Mouse (Mus musculus) midbrain, embryonic 11.5 days (tissue): Measurements from ENCODE around the gene Kncn. TPM values are rescaled to one million over a fixed set of nuclear protein-coding genes. Genes with fewer than 3 reads are reported as not detected.

Source experiments
- ATAC-seq: fragments of 200-750 bp; cut with Nextera tagmentation; 2 replicates; pipeline ENCODE4 v1.8.0; 2017; ENCODE audit warnings: moderate TSS enrichment, moderate library complexity; ENCODE audit not compliant: low FRiP score
- DNase-seq: peaks from one replicate; pipeline ENCODE4 v3.0.0; 2015; ENCODE audit warnings: low spot score; ENCODE audit errors: missing footprints
- H3K27ac ChIP-seq: fragments of 300-500 bp; sonication (generic); 2 replicates; pipeline ENCODE4 v1.5.1; 2014; ENCODE audit warnings: low read depth, low read length
- H3K27me3 ChIP-seq: fragments of 300-500 bp; sonication (generic); 2 replicates; pipeline ENCODE4 v1.6.1; 2014; ENCODE audit warnings: mild to moderate bottlenecking, low read length, moderate library complexity, mixed read lengths; ENCODE audit not compliant: control insufficient read depth, insufficient read depth
- H3K36me3 ChIP-seq: fragments of 300-500 bp; sonication (generic); 2 replicates; pipeline ENCODE4 v1.6.1; 2014; ENCODE audit warnings: mild to moderate bottlenecking, low read length, moderate library complexity, mixed read lengths; ENCODE audit not compliant: control insufficient read depth, insufficient read depth
- H3K4me1 ChIP-seq: fragments of 300-500 bp; sonication (generic); 2 replicates; pipeline ENCODE4 v1.6.1; 2014; ENCODE audit warnings: low read length; ENCODE audit not compliant: control insufficient read depth, insufficient read depth
- H3K4me2 ChIP-seq: fragments of 300-500 bp; sonication (generic); 2 replicates; pipeline ENCODE4 v1.6.1; 2014; ENCODE audit warnings: mild to moderate bottlenecking, moderate library complexity
- H3K4me3 ChIP-seq: fragments of 300-500 bp; sonication (generic); 2 replicates; pipeline ENCODE4 v1.5.1; 2014; ENCODE audit warnings: low read depth, low read length
- H3K9ac ChIP-seq: fragments of 300-500 bp; sonication (generic); 2 replicates; pipeline ENCODE4 v1.6.1; 2014; ENCODE audit warnings: low read length
- H3K9me3 ChIP-seq: fragments of 300-500 bp; sonication (generic); 2 replicates; pipeline ENCODE4 v1.6.1; 2016; ENCODE audit warnings: low read length; ENCODE audit not compliant: control insufficient read depth
- WGBS: fragments of 180-500 bp; shearing (Covaris S2); extraction: QIAGEN DNeasy Blood & Tissue Kit; methylation state at CpG from one replicate; pipeline ENCODE4 v1.1.7; 2014; 5-methylcytosine and 5-hydroxymethylcytosine counted together
- polyA plus RNA-seq: library from polyadenylated mRNA; unstranded; fragments of >200 nt; fragmentation: Nextera tagmentation; extraction: Ambion mirVana; gene quantifications from 2 replicates; pipeline ENCODE4 v1.2.1, GENCODE M21; 2014

Gene Kncn
- polyA plus RNA-seq, 1 experiment from 2014 or later = not detected

GRCm38 (mm10) chr4:115863880-115864279 lies 20.3 kb upstream of the Kncn start:
- Histone ChIP-seq H3K9me3 (no peaks in the 10 kb centered on the region), H3K4me1 (no peaks in the 10 kb centered on the region; the same call in 1 of the 2 replicates), H3K36me3 (peaks cover 3% of the 10 kb centered on the region; the same call in 1 of the 2 replicates), H3K4me3 (no peak overlapping the region), H3K27me3 (no peaks in the 10 kb centered on the region), H3K9ac (no peak overlapping the region), H3K4me2 (no peak overlapping the region), H3K27ac (no peak overlapping the region)
- ATAC-seq (no peak), DNase-seq (no peak)
- 70% methylated on average over 10 of the region's 10 CpGs for WGBS

DNA sequence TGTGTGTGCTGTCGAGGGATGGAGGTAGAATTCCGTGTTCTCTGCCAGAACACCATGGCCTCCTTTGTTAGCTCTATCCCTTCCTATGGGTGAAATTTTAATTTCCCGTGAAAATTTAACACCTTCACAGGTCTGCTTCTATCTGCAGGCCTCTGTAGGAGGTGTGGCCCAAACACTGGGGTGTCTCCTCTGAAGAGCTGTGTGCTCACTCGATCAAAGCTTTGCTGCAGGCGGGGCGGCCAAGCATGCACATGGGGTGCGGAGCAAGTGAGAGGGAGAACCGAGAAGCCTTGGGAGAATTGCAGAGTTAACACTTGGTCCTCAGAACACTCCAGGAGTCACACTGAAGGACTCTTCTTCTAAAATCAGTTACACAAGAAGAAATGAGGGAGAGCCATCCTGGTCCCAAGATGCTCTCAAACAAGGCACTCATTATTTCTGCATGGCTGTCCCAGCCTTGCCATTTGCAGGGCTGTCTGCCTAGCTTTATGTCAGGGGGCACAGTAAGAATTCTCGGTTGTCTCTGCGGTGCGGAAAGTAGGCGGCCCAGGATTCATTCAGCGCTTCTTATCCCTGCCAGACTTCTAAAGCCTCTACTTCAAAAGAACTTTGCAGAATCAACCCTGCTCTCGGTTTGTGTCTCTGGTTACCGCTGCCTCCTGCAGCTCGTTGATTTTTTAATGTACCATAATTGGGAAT lies 14.5 kb upstream of the Kncn start:
- no peak overlapping the region for H3K4me3 ChIP-seq
- H3K9me3 ChIP-seq = no peaks in the 10 kb centered on the region
- H3K27me3 ChIP-seq = no peaks in the 10 kb centered on the region
- H3K36me3 ChIP-seq = no peaks in the 10 kb centered on the region
- H3K9ac ChIP-seq = peak overlapping the region; percentile 36; the same call in 1 of the 2 replicates
- peak; percentile 90 for DNase-seq
- 13% methylated on average over 16 of the region's 16 CpGs for WGBS
- 0 out of 2 replicates have a peak overlapping the region, but pooled peaks have one; percentile 3 for H3K4me2 ChIP-seq
- H3K4me1 ChIP-seq = peaks cover 12% of the 10 kb centered on the region
- ATAC-seq = peak; percentile 69
- peak overlapping the region; percentile 30; the same call in 1 of the 2 replicates for H3K27ac ChIP-seq

GRCm38 (mm10) chr4:115873231-115873630 lies 11.0 kb upstream of the Kncn start:
- Histone ChIP-seq H3K36me3 (peaks cover 4% of the 10 kb centered on the region; the same call in 1 of the 2 replicates), H3K4me3 (no peak overlapping the region), H3K27me3 (no peaks in the 10 kb centered on the region), H3K27ac (no peak overlapping the region), H3K4me1 (peaks cover 27% of the 10 kb centered on the region), H3K9ac (no peak overlapping the region), H3K9me3 (no peaks in the 10 kb centered on the region), H3K4me2 (no peak overlapping the region)
- ATAC-seq = no peak
- 76% methylated on average over 3 of the region's 3 CpGs for WGBS
- no peak for DNase-seq

DNA sequence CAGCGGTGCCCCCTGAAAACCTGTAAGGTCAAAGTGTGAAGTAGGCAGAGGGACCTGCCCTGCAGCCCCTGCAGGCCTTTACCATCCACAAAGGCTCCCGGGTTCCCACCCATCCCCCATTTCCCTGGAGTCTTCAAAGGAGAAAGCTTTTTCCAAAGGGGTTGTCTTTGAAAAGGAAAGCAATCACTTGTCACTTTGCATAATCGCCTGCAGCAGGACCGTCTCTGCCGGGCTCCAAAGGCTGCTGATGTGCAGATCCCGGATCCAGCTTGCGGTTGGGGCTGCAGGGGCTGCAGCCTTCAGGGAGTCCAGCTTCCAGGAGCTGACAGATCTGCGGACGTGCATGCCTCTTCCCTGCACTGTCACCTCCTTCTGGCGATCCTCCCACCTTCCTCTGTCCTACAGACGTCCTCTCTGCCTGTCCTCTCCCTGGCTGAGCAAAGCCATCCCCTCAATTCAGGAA lies 6.0 kb upstream of the Kncn start:
- H3K36me3 ChIP-seq = peaks cover 4% of the 10 kb centered on the region; the same call in 1 of the 2 replicates
- H3K27ac ChIP-seq = peak overlapping the region; percentile 89
- peak overlapping the region; percentile 38 for H3K4me2 ChIP-seq
- ATAC-seq (peak; percentile 81), DNase-seq (peak; percentile 97)
- H3K4me3 ChIP-seq = no peak overlapping the region
- no peaks in the 10 kb centered on the region for H3K9me3 ChIP-seq
- H3K27me3 ChIP-seq = no peaks in the 10 kb centered on the region
- peaks cover 55% of the 10 kb centered on the region for H3K4me1 ChIP-seq
- WGBS = 1% methylated on average over 11 of the region's 11 CpGs
- H3K9ac ChIP-seq = peak overlapping the region; percentile 57

DNA sequence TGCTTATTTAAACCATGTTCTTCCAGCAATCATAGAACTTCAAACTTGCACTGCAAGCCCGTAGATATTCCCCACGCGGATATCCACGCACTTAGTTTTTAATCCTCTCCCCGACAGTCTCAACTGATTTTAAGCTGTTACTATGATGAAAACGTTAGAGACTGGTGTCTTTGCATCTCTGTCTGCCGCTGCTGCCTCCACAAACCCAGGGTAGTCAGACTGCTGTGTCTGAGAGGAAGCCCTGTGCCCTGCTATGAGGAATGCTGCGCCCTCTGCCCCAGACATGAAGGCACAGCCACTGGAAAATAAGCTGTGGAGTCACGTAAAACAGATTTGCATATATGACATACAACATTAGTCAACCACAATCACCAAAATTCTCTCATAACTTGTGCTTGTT lies 5.4 kb upstream of the Kncn start:
- H3K9ac ChIP-seq = peak overlapping the region; percentile 57; the same call in 1 of the 2 replicates
- ATAC-seq = no peak
- no peaks in the 10 kb centered on the region for H3K9me3 ChIP-seq
- peaks cover 55% of the 10 kb centered on the region for H3K4me1 ChIP-seq
- peak overlapping the region; percentile 89 for H3K27ac ChIP-seq
- DNase-seq = peak; percentile 87
- H3K27me3 ChIP-seq = no peaks in the 10 kb centered on the region
- WGBS = 21% methylated on average over 9 of the region's 9 CpGs
- no peak overlapping the region for H3K4me3 ChIP-seq
- H3K36me3 ChIP-seq = peaks cover 4% of the 10 kb centered on the region; the same call in 1 of the 2 replicates
- peak overlapping the region; percentile 38; the same call in 1 of the 2 replicates for H3K4me2 ChIP-seq

- no peaks in the 10 kb centered on the region for H3K9me3 ChIP-seq
- peak overlapping the region; percentile 32; the same call in 1 of the 2 replicates for H3K27ac ChIP-seq
- WGBS = 0% methylated on average over 1 of the region's 1 CpGs
- H3K27me3 ChIP-seq = no peaks in the 10 kb centered on the region
- peaks cover 55% of the 10 kb centered on the region for H3K4me1 ChIP-seq
- no peak overlapping the region for H3K4me3 ChIP-seq
- H3K4me2 ChIP-seq = peak overlapping the region; percentile 5; the same call in 1 of the 2 replicates
- H3K9ac ChIP-seq = no peak overlapping the region
- ATAC-seq (peak; percentile 73), DNase-seq (peak; percentile 95)
- peaks cover 2% of the 10 kb centered on the region; the same call in 1 of the 2 replicates for H3K36me3 ChIP-seq
Measured at GRCm38 (mm10) chr4:115881183-115881582, 3.0 kb upstream of the Kncn start.

GRCm38 (mm10) chr4:115882195-115882594 lies 2.0 kb upstream of the Kncn start:
- Histone ChIP-seq H3K36me3 (no peaks in the 10 kb centered on the region), H3K27me3 (no peaks in the 10 kb centered on the region), H3K27ac (no peak overlapping the region), H3K4me3 (no peak overlapping the region), H3K4me2 (no peak overlapping the region), H3K4me1 (peaks cover 50% of the 10 kb centered on the region), H3K9ac (no peak overlapping the region), H3K9me3 (no peaks in the 10 kb centered on the region)
- DNase-seq = no peak
- 66% methylated on average over 4 of the region's 4 CpGs for WGBS
- ATAC-seq = no peak

DNA sequence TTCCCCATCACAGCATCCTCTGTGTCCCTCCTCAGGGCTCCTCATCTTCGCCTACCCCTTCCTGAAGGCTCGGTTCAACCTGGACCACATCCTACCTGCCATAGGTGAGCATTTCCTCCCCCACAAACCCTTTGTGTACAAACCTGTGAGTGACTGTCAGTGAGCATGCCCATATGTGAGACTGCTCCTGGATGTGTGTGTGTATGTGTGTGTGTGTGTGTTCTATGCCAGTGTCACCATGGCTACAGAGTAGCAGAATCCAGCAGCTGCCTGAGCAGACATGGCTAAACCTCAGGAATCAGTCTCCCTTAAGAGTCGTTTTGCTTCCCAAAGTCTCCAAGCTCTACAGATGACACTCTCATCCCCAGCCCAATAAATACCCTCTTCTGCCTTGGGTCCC lies 1.6 kb downstream of the Kncn start:
- H3K4me2 ChIP-seq = no peak overlapping the region
- H3K27ac ChIP-seq = no peak overlapping the region
- H3K9ac ChIP-seq = no peak overlapping the region
- DNase-seq = no peak
- H3K27me3 ChIP-seq = peaks cover 13% of the 10 kb centered on the region
- WGBS = 84% methylated on average over 3 of the region's 3 CpGs
- H3K9me3 ChIP-seq = no peaks in the 10 kb centered on the region
- ATAC-seq = no peak
- H3K36me3 ChIP-seq = no peaks in the 10 kb centered on the region
- H3K4me3 ChIP-seq = no peak overlapping the region
- peaks cover 24% of the 10 kb centered on the region for H3K4me1 ChIP-seq

GRCm38 (mm10) chr4:115886875-115887274 lies 2.7 kb downstream of the Kncn start:
- Histone ChIP-seq H3K9ac (no peak overlapping the region), H3K36me3 (no peaks in the 10 kb centered on the region), H3K4me3 (no peak overlapping the region), H3K4me1 (peaks cover 14% of the 10 kb centered on the region), H3K27ac (no peak overlapping the region), H3K9me3 (no peaks in the 10 kb centered on the region), H3K27me3 (peaks cover 20% of the 10 kb centered on the region), H3K4me2 (no peak overlapping the region)
- no peak for ATAC-seq
- WGBS = 47% methylated on average over 1 of the region's 1 CpGs
- DNase-seq = no peak
